Mouse (Mus musculus) hindbrain, embryonic 15.5 days (tissue): Measurements from ENCODE around the gene Trp63. TPM values are rescaled to one million over a fixed set of nuclear protein-coding genes. Genes with fewer than 3 reads are reported as not detected.

ENCODE experiments used
- ATAC-seq: fragments of 200-750 bp; cut with Nextera tagmentation; 2 replicates; pipeline ENCODE4 v1.8.0; 2017; ENCODE audit warnings: low read depth, moderate number of reproducible peaks, moderate TSS enrichment; ENCODE audit not compliant: low FRiP score
- H3K27ac ChIP-seq: fragments of 300-500 bp; sonication (generic); replicated peaks from 2 replicates; pipeline ENCODE4 v1.5.1; 2015; ENCODE audit warnings: mild to moderate bottlenecking, inconsistent platforms
- H3K27me3 ChIP-seq: fragments of 300-500 bp; sonication (generic); 2 replicates; pipeline ENCODE4 v1.6.1; 2015; ENCODE audit warnings: control low read depth, inconsistent platforms
- H3K36me3 ChIP-seq: fragments of 300-500 bp; sonication (generic); 2 replicates; pipeline ENCODE4 v1.6.1; 2015; ENCODE audit warnings: control low read depth, inconsistent platforms
- H3K4me1 ChIP-seq: fragments of 300-500 bp; sonication (generic); replicated peaks from 2 replicates; pipeline ENCODE4 v1.6.1; 2015; ENCODE audit warnings: control low read depth, inconsistent platforms
- H3K4me2 ChIP-seq: fragments of 300-500 bp; sonication (generic); 2 replicates; pipeline ENCODE4 v1.6.1; 2015; ENCODE audit warnings: moderate library complexity, mild to moderate bottlenecking, inconsistent platforms
- H3K4me3 ChIP-seq: fragments of 300-500 bp; sonication (generic); 2 replicates; pipeline ENCODE4 v1.5.1; 2015; ENCODE audit warnings: mild to moderate bottlenecking, inconsistent platforms
- H3K9ac ChIP-seq: fragments of 300-500 bp; sonication (generic); 2 replicates; pipeline ENCODE4 v1.6.1; 2015; ENCODE audit warnings: inconsistent platforms
- H3K9me3 ChIP-seq: fragments of 300-500 bp; sonication (generic); 2 replicates; pipeline ENCODE4 v1.6.1; 2016; ENCODE audit warnings: control low read depth, inconsistent platforms
- WGBS: fragments of 180-500 bp; shearing (Covaris S2); methylation state at CpG from one replicate; pipeline ENCODE4 v1.1.7; 2015; 5-methylcytosine and 5-hydroxymethylcytosine counted together
- polyA plus RNA-seq: library from polyadenylated mRNA; unstranded; fragments of >200 nt; fragmentation: Nextera tagmentation; extraction: Ambion mirVana; gene quantifications from 2 replicates; pipeline ENCODE4 v1.2.1, GENCODE M21; 2015

Trp63 gene
- polyA plus RNA-seq, 1 experiment from 2014 or later = 0.12 TPM

DNA sequence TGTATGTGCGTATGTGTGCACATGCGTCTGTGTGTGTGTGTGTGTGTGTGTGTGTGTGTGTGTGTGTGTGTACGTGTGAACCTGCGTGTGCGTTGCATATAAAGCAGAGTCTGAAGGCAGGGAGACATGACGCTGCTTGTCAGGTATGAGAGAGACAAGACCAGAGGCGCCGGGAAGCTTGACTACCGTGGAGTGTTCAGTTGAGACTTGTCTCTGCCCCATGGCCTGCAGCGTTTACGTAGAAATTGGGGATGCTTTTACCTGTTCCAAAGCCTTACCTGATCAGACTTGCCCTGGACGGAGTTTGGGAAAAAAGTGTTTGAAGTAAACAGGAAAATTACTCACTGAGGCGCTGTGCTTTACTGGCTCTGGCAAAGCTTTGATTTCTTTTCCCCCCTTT lies 160.1 kb downstream of the Trp63 start:
- H3K4me3 ChIP-seq = no peak overlapping the region
- H3K4me2 ChIP-seq = no peak overlapping the region
- no peak overlapping the region for H3K9ac ChIP-seq
- no peaks in the 10 kb centered on the region for H3K36me3 ChIP-seq
- WGBS = 95% methylated on average over 13 of the region's 13 CpGs
- no peaks in the 10 kb centered on the region for H3K4me1 ChIP-seq
- no peak overlapping the region for H3K27ac ChIP-seq
- no peak for ATAC-seq
- H3K27me3 ChIP-seq = no peaks in the 10 kb centered on the region
- H3K9me3 ChIP-seq = no peaks in the 10 kb centered on the region

DNA sequence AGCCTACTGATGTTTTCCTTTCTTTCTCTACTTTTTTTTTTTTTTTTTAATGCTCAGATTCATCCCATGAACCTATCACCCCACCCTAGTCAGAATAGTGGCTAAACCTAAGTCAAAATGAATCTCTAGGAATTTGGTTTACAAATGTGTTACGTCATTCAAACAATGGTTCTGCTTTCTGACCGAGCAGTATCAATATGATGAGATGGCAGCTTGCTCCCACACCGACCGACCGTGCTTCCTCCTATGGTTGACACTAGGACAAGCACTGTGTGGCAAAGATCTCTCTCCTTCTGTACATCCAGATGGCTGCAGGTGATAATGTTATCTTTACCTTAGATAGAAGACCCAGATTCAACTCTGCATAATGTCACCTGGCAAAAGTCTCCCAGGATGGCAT lies 163.0 kb downstream of the Trp63 start:
- Histone ChIP-seq H3K9ac (no peak overlapping the region), H3K27me3 (no peaks in the 10 kb centered on the region), H3K9me3 (no peaks in the 10 kb centered on the region), H3K4me2 (no peak overlapping the region), H3K27ac (no peak overlapping the region), H3K4me1 (no peaks in the 10 kb centered on the region), H3K4me3 (no peak overlapping the region), H3K36me3 (no peaks in the 10 kb centered on the region)
- no peak for ATAC-seq
- WGBS = 95% methylated on average over 5 of the region's 5 CpGs

DNA sequence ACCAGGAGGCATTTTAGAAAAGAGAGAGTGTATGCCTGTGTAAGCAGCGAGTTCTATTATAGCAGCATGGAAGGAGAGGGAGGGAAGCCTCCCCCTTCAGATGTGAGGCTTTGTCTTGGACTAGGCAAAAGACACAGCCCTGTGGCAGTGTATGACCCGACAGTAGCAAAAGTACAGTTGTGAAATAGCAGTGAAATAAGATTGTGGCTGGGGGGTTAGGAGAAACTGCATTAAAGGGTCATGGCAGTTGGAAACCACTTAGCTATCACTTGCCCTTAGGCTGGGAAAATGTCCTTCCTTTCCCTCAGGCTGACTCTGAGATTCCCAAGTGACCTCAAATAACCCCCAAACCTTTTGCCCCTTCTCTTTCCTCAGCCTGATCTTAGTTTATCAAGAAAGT lies 164.9 kb downstream of the Trp63 start:
- no peak overlapping the region for H3K4me2 ChIP-seq
- no peaks in the 10 kb centered on the region for H3K4me1 ChIP-seq
- no peak for ATAC-seq
- H3K27me3 ChIP-seq = no peaks in the 10 kb centered on the region
- H3K9me3 ChIP-seq = no peaks in the 10 kb centered on the region
- WGBS = 59% methylated on average over 2 of the region's 2 CpGs
- H3K36me3 ChIP-seq = no peaks in the 10 kb centered on the region
- H3K9ac ChIP-seq = no peak overlapping the region
- H3K4me3 ChIP-seq = no peak overlapping the region
- no peak overlapping the region for H3K27ac ChIP-seq

DNA sequence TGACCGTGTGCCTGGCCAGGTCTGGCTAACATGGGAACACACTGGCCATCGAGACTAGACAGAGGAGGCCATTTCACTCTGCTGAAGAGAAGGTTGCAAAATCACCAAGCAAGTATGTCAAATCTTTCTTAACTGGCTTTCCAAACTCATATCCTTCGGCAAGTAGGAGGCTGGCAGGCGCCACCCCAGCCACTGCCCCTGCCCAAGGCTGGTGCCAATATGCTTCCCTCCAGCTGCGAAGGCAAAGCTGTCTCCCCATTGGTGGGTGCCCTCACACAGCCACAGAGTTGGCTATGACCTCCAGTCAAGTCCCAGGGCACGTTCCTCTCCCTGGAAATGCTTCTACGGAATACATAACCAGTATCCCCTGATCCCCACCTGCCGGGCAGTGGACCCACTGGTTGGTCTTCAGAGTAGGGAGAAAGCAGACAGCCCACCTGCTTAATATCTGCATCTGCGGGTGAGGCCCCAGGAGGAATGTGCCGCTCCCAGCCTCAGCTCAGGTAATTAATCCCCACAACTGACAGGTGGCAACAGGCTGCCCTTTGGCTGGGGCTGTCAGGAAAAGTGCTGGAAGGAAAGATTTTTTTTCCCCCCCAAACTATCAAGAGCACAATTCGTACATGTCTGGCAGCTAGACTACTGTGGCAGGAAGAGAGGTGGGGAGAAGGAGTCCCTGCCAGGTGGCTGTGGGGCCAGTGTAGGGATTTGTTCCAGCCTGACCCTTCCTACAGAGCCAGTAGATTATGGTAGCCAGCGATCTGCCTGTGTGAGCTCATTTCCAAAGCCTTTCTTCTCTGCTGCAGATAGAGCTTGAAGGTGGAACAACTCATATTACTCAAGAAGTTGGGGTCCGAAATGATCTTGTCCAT lies 166.3 kb downstream of the Trp63 start:
- Histone ChIP-seq H3K4me2 (no peak overlapping the region), H3K4me3 (no peak overlapping the region), H3K9me3 (no peaks in the 10 kb centered on the region), H3K36me3 (no peaks in the 10 kb centered on the region), H3K27me3 (no peaks in the 10 kb centered on the region), H3K27ac (no peak overlapping the region), H3K9ac (no peak overlapping the region), H3K4me1 (no peaks in the 10 kb centered on the region)
- 78% methylated on average over 13 of the region's 13 CpGs for WGBS
- no peak for ATAC-seq

DNA sequence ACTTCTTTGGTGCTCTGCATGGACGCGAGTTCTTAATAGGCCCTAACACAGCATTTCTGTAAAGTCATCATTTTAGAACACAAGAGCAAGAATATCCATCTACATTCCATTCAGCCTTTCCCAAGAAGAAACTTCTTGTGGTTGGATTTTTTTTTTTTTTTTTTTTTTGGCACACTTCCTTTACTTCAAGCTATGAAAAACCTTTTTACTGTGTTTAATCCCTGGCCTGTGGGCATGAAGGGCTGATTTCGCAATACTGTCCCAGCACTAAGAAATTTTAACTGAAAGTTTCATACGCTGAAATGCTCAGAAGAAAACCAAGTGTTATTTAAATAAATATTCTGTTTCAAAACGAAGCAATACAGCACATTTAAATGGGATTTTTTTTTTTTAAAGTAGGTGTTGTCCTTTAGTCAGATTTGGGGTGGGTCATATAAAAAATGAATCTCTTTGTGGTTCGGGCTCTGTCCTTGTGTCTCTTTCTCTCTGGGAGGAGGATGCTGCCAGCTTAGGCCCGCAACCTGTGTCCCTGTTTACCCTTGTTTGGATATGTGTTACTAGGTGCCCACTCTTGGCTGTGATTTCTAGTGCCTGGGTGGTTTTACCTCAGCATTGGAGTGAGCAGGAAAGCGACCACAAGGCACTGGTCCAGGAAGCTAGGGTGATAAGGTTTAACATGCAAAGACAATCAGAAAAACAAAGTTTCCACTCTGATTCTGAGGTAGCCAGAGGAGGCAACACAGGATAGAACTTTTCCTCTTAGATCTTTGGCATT lies 177.4 kb downstream of the Trp63 start:
- no peak for ATAC-seq
- no peaks in the 10 kb centered on the region for H3K27me3 ChIP-seq
- WGBS = 92% methylated on average over 8 of the region's 8 CpGs

DNA sequence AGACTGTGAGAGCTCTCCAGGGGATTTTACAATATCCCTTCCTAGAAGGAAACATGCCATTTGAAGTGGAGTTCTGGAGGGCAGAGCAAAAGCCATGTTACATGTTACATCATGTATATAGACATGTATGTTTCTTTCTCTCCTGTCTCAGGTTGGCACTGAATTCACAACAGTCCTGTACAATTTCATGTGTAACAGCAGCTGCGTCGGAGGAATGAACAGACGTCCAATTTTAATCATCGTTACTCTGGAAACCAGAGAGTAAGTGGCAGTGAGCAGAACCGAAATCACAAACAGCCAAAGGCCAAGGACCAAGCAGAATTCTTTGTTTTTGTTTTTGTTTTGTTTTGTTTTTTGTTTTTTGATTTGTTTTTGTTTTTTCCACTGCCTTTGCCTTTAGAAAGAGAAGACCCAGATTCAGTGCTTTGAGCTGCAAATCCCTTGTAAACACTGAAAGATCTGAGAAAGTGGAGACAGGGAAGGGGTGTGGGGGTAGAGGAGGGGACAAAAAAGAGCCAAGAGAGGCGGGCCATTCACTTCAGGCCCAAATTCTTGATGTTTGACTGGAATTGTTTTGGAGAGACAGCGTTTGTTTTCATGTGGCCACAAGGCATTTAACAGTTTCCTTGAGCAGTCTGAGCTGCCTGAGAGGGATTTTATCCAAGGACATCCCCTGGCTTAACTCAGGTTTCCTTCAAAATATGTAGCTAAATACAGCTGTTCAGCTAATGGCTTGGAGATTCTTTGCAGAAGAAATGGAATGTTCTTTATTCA lies 181.7 kb downstream of the Trp63 start:
- Histone ChIP-seq H3K9me3 (no peaks in the 10 kb centered on the region), H3K27me3 (no peaks in the 10 kb centered on the region), H3K9ac (no peak overlapping the region), H3K4me3 (no peak overlapping the region), H3K4me1 (no peaks in the 10 kb centered on the region), H3K27ac (no peak overlapping the region), H3K36me3 (no peaks in the 10 kb centered on the region), H3K4me2 (no peak overlapping the region)
- ATAC-seq = no peak
- 40% methylated on average over 7 of the region's 7 CpGs for WGBS

More for the DNA sequence above, 177.4 kb downstream of the Trp63 start:
- H3K27ac ChIP-seq = no peak overlapping the region
- no peak overlapping the region for H3K9ac ChIP-seq
- H3K9me3 ChIP-seq = no peaks in the 10 kb centered on the region
- H3K36me3 ChIP-seq = no peaks in the 10 kb centered on the region
- no peaks in the 10 kb centered on the region for H3K4me1 ChIP-seq
- H3K4me3 ChIP-seq = no peak overlapping the region
- H3K4me2 ChIP-seq = no peak overlapping the region

DNA sequence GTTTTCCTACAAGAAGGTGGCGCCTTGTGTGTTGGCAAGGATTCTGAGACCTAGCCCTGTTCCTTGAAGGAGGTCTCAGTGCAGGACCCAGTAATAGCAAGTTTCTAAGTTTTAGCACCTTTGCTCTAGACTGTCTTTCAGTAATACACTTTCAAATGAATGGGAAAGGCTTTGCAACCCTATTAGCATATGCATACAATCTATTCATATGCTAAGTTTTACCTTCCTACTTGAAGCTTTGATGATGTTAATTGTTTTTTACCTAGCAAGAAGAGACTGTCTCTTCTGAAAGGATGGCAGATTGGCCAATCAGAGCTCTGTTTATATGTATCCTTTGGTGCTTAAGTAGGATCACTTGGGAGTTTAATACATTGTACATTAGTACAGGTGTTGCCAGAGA lies 187.9 kb downstream of the Trp63 start:
- Histone ChIP-seq H3K4me1 (no peaks in the 10 kb centered on the region), H3K4me3 (no peak overlapping the region), H3K27ac (no peak overlapping the region), H3K9ac (no peak overlapping the region), H3K4me2 (no peak overlapping the region), H3K27me3 (no peaks in the 10 kb centered on the region), H3K9me3 (no peaks in the 10 kb centered on the region), H3K36me3 (no peaks in the 10 kb centered on the region)
- WGBS = 100% methylated on average over 1 of the region's 1 CpGs
- no peak for ATAC-seq

DNA sequence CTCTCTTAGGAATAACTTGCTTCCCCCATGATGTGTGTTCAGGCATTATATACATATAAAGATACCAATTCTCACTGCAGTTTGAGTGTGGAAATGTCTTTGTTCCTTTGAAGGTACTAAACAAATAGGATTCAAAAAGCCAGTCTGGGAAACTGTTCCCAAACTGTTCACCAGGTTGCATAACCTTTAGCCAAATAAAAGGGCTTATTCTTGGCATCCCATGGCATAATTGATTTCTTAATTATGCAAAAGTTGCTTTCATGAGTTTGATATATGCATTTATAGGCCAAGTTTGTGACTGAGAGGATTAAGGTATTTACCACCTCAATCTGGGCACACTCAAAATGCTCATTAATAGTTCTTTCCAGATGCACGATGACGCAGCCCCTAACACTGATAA lies 192.1 kb downstream of the Trp63 start:
- H3K4me3 ChIP-seq = no peak overlapping the region
- no peaks in the 10 kb centered on the region for H3K9me3 ChIP-seq
- H3K27me3 ChIP-seq = no peaks in the 10 kb centered on the region
- no peak overlapping the region for H3K9ac ChIP-seq
- H3K27ac ChIP-seq = no peak overlapping the region
- no peaks in the 10 kb centered on the region for H3K36me3 ChIP-seq
- H3K4me1 ChIP-seq = no peaks in the 10 kb centered on the region
- no peak overlapping the region for H3K4me2 ChIP-seq
- WGBS = 90% methylated on average over 2 of the region's 2 CpGs
- no peak for ATAC-seq

DNA sequence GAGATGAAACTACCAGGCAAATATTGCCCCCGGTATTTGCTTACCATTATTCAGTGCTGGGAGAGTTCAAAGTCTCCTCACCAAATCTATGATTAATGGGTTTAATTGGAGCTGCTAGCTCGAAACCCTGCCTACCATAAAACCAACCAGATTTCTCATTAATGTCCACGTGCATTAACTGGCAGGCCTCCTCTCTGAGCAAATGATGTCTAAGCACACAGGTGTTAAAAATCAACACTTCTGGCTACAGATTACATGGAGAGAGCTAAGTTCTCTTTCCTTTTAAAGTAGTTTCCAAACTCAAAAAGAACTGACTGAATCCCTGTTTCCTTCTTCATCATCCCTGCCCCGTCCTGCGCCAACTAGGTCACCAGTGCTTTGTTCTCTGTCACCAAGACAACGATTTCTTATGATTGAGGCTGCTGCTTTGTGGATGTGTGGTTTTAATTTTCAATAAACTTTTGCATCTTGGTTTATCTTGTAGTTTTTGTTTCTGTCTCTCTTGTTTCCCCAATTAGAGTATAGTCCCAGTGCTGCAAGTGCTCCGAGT lies 193.9 kb downstream of the Trp63 start:
- ATAC-seq = no peak
- H3K27ac ChIP-seq = no peak overlapping the region

DNA sequence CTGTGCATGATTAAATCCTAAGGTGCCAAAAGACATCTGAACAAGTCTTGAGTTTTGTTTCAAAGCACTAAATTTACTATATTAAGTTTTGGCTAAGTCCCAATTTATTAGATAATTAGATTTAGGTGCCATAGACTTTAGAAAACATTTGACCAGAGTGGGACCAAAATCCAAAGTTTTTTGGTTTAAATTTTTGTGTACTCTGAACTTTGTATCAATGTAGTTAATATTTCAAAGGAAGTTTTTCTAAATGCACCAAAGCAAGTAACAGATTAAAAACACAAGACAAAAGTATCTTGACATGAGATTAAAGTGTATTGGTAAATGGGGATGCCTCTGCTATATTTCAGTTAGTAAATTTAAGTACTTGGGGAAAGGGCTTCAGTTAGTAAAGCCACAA lies 194.6 kb downstream of the Trp63 start:
- H3K9ac ChIP-seq = no peak overlapping the region
- H3K4me3 ChIP-seq = no peak overlapping the region
- no peaks in the 10 kb centered on the region for H3K9me3 ChIP-seq
- no peak overlapping the region for H3K4me2 ChIP-seq
- ATAC-seq = no peak
- no peaks in the 10 kb centered on the region for H3K27me3 ChIP-seq
- no peak overlapping the region for H3K27ac ChIP-seq
- H3K36me3 ChIP-seq = no peaks in the 10 kb centered on the region
- no peaks in the 10 kb centered on the region for H3K4me1 ChIP-seq

More for the DNA sequence above, 193.9 kb downstream of the Trp63 start:
- no peaks in the 10 kb centered on the region for H3K27me3 ChIP-seq
- H3K4me1 ChIP-seq = no peaks in the 10 kb centered on the region
- no peak overlapping the region for H3K9ac ChIP-seq
- H3K36me3 ChIP-seq = no peaks in the 10 kb centered on the region
- no peaks in the 10 kb centered on the region for H3K9me3 ChIP-seq
- no peak overlapping the region for H3K4me3 ChIP-seq
- WGBS = 86% methylated on average over 7 of the region's 7 CpGs
- H3K4me2 ChIP-seq = no peak overlapping the region

DNA sequence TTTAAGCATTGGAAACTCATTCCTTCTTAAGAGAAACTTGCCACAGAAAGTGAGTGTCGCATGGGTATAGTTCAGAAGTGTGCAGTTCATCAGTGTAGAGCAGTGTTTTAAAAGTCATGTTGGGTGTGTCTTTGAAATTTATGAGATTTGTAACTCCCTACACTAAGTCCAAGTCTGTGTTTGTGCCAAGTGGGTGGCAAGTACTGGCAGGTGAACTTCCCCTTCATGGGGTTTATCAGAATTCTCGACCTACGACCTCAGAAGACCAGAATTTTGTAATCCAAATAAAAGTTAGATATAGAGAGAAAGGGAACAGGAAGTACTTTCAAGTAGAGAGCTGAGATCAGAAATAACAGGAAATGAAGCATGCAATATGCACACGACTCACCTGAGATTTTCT lies 215.5 kb downstream of the Trp63 start:
- no peaks in the 10 kb centered on the region for H3K4me1 ChIP-seq
- no peak overlapping the region for H3K4me3 ChIP-seq
- no peak for ATAC-seq
- no peaks in the 10 kb centered on the region for H3K36me3 ChIP-seq
- H3K9me3 ChIP-seq = no peaks in the 10 kb centered on the region
- no peak overlapping the region for H3K4me2 ChIP-seq
- no peaks in the 10 kb centered on the region for H3K27me3 ChIP-seq
- H3K9ac ChIP-seq = no peak overlapping the region
- H3K27ac ChIP-seq = no peak overlapping the region
- WGBS = 91% methylated on average over 4 of the region's 4 CpGs

DNA sequence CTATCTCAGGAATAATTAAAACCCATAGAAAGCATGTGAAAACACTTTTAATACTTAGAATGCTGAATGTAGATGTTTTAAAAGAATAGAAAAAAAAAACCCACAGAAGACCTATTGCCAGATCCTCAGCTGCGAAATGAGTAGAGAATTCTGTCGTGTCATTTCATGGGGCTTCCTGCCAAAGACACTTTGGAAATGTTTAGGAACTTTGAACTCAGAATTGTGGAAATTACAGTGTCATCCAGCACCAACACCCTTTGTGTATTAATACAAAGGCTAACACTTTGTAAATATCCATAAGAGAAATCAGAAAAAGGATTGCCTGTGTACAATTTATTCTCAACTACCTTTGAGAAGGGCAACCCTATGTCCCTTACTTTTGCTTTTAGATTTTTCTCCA lies 216.1 kb downstream of the Trp63 start:
- 85% methylated on average over 2 of the region's 2 CpGs for WGBS
- no peak overlapping the region for H3K9ac ChIP-seq
- no peaks in the 10 kb centered on the region for H3K4me1 ChIP-seq
- no peaks in the 10 kb centered on the region for H3K27me3 ChIP-seq
- H3K27ac ChIP-seq = no peak overlapping the region
- H3K9me3 ChIP-seq = no peaks in the 10 kb centered on the region
- no peak overlapping the region for H3K4me2 ChIP-seq
- H3K4me3 ChIP-seq = no peak overlapping the region
- no peaks in the 10 kb centered on the region for H3K36me3 ChIP-seq
- ATAC-seq = no peak
